Mouse (Mus musculus) spleen, adult 2 months (tissue): ENCODE measurements around the gene Mapk12. TPM values are rescaled to one million over a fixed set of nuclear protein-coding genes. Genes with fewer than 3 reads are reported as not detected.

Source experiments
- DNase-seq, 2 experiments: peaks; one replicate each; pipeline versions ENCODE4 v3.0.0 to v3.0.0-alpha.2; 2012 to 2021; ENCODE audit warnings: low spot score in 2 of 2, low read depth in 1 of 2
- H3K27ac ChIP-seq: fragments of 200-500 bp; 2 replicates; pipeline ENCODE4 v1.5.1; 2012; ENCODE audit warnings: low read length, inconsistent platforms; ENCODE audit not compliant: insufficient read depth
- H3K27me3 ChIP-seq: fragments of 200-500 bp; 2 replicates; pipeline ENCODE4 v1.6.1; 2012; ENCODE audit warnings: mild to moderate bottlenecking, moderate library complexity, low read length, inconsistent platforms; ENCODE audit not compliant: control insufficient read depth, insufficient read depth
- H3K36me3 ChIP-seq: fragments of 200-500 bp; 2 replicates; pipeline ENCODE4 v1.6.1; 2012; ENCODE audit warnings: mild to moderate bottlenecking, low read length, inconsistent platforms; ENCODE audit not compliant: control insufficient read depth, insufficient read depth
- H3K4me1 ChIP-seq: fragments of 200-500 bp; 2 replicates; pipeline ENCODE4 v1.6.1; 2011; ENCODE audit warnings: inconsistent platforms; ENCODE audit not compliant: control insufficient read depth, insufficient read depth, insufficient read length
- H3K4me3 ChIP-seq: fragments of 200-500 bp; 2 replicates; pipeline ENCODE4 v1.5.1; 2011; ENCODE audit warnings: mild to moderate bottlenecking, inconsistent platforms; ENCODE audit not compliant: insufficient read depth, insufficient read length; ENCODE audit errors: extremely low read depth
- CTCF ChIP-seq: fragments of 200-500 bp; IDR thresholded peaks from 2 replicates; pipeline ENCODE4 v1.5.1; 2011; ENCODE audit warnings: mild to moderate bottlenecking, inconsistent platforms; ENCODE audit not compliant: insufficient read depth, insufficient read length, insufficient replicate concordance; ENCODE audit errors: extremely low read depth
- POLR2A ChIP-seq: fragments of 200-500 bp; IDR thresholded peaks from 2 replicates; pipeline ENCODE4 v1.6.1; 2011; ENCODE audit warnings: low read depth, low read length, inconsistent platforms
- WGBS: fragments of 180-500 bp; shearing (Covaris S2); methylation state at CpG from one replicate; pipeline ENCODE4 v1.1.7; 2018; 5-methylcytosine and 5-hydroxymethylcytosine counted together
- polyA plus RNA-seq: library from polyadenylated mRNA; depleted of rRNA; stranded (reverse); fragments of >200 nt; gene quantifications from 2 replicates; pipeline ENCODE4 v1.2.3, GENCODE M21; 2012

Mapk12 gene
- polyA plus RNA-seq, 1 experiment: 3.9 TPM

GRCm38 (mm10) chr15:89138531-89138930, 2.0 kb downstream of the Mapk12 start:
- peaks cover 1% of the 10 kb centered on the region; the same call in 1 of the 2 replicates for H3K36me3 ChIP-seq
- H3K4me3 ChIP-seq: no peak overlapping the region
- DNase-seq: no peak
- H3K4me1 ChIP-seq: peaks cover 11% of the 10 kb centered on the region
- H3K27me3 ChIP-seq: peaks cover 13% of the 10 kb centered on the region
- H3K27ac ChIP-seq: no peak overlapping the region
- TF ChIP-seq CTCF (no peak), POLR2A (no peak)
- WGBS: 87% methylated on average over 5 of the region's 6 CpGs

DNA sequence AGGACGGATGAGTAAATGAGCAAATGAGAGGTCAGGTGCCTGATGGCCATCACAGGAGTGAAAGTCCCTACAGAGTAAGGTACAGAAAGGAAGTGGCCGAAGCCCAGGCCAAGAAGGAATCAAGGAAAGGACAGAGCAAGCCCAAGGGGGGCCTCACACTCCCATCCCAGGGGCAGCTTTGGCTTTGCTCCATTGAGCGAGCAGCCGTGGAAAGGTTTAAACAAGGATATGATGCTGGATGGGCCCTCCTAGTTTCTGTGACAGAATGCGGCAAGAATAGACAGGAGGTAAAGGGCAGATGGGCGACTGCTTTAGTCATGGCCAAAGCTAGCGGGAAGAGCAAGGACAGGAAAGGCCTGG, 2.5 kb downstream of the Mapk12 start:
- WGBS: 89% methylated on average over 7 of the region's 7 CpGs
- peaks cover 13% of the 10 kb centered on the region for H3K27me3 ChIP-seq

DNA sequence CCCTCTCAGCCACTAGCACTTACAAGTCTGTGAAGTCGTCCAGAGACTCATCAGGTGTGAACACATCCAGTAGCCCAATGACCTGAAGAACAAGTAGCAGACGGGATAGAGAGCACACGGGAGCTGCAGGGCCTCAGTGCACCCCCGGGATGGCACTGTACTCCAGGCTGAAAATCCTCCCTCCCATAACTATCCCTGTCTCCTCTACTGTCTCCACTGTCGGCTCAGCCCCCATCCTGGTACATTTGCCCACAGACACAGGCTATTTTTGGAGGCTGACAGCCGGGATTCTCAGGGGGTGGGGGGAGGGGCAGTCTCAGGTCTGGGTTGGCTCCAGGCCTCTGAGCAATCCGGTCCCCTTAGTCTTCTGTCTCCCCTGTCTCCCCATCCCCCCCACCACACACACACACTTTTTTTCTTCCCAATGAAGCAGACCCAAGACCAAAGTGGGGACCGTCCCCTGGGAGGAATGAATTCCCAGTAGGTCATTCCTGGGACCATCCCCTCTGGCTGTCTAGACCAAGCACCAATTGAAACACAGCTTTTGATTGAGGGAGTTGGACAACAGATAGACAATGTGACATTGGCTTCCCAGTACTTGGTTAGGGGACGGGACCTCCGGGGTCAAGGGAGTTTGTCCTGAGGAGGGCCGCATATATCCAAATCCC, 3.0 kb downstream of the Mapk12 start:
- 81% methylated on average over 11 of the region's 11 CpGs for WGBS
- Histone ChIP-seq H3K36me3 (no peaks in the 10 kb centered on the region), H3K27ac (no peak overlapping the region), H3K4me3 (no peak overlapping the region), H3K4me1 (peaks cover 14% of the 10 kb centered on the region), H3K27me3 (peaks cover 13% of the 10 kb centered on the region)
- DNase-seq: no peak
- TF ChIP-seq POLR2A (no peak), CTCF (no peak)

More for the DNA sequence above, 2.5 kb downstream of the Mapk12 start:
- TF ChIP-seq CTCF (no peak), POLR2A (no peak)
- H3K36me3 ChIP-seq: no peaks in the 10 kb centered on the region
- H3K4me3 ChIP-seq: no peak overlapping the region
- DNase-seq: no peak
- H3K27ac ChIP-seq: no peak overlapping the region
- peaks cover 11% of the 10 kb centered on the region for H3K4me1 ChIP-seq

GRCm38 (mm10) chr15:89136461-89137155, 3.9 kb downstream of the Mapk12 start:
- peaks cover 22% of the 10 kb centered on the region for H3K4me1 ChIP-seq
- TF ChIP-seq CTCF: no peak
- TF ChIP-seq POLR2A: no peak
- WGBS: 95% methylated on average over 5 of the region's 5 CpGs
- peaks cover 13% of the 10 kb centered on the region for H3K27me3 ChIP-seq
- no peaks in the 10 kb centered on the region for H3K36me3 ChIP-seq
- no peak overlapping the region for H3K27ac ChIP-seq
- DNase-seq: no peak
- H3K4me3 ChIP-seq: no peak overlapping the region

DNA sequence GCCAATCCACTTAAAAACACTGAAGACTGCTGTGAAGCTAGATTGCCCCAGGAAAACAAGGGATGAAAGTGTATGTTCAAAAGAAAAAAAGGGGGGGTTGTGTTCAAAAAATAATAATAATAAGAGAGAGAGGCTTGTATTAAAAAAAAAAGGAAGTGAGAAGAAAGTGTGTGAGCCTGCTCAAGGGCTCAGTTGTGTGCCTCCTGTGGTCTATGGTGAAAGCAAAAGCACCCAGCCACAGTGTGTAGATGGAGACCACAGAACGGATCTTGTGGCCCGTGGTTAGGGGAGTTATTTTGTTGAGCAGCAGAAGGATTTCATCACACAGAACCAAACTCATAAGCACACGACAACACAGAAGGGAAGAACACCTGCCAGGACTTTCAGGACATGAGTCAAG, 9.2 kb downstream of the Mapk12 start:
- no peaks in the 10 kb centered on the region for H3K27me3 ChIP-seq
- H3K4me1 ChIP-seq: peaks cover 37% of the 10 kb centered on the region
- WGBS: 4% methylated on average over 3 of the region's 3 CpGs
- DNase-seq: peak; percentile 80 to 90
- peak overlapping the region; percentile 92 for H3K27ac ChIP-seq
- H3K4me3 ChIP-seq: no peak overlapping the region
- no peak for TF ChIP-seq POLR2A
- no peak for TF ChIP-seq CTCF
- H3K36me3 ChIP-seq: no peaks in the 10 kb centered on the region

DNA sequence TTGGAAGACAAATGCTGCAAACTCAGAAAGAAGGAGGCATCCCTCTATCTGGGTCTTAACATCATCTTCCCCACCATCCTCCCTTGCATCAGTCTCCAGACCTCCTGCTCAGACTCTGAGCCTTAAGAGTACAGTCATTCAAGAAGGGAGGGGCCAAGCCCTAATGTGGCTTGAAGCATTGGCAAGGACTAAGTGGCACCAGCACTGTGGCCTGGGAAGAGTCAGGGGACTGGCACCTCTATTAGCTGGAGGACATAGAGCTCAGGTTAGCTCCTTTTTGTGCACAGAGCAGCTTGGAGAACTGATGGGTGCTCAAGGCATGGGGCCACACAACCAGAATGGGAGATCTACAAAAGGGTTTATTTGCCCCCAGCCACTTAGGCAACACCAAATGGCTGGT, 10.3 kb downstream of the Mapk12 start:
- H3K36me3 ChIP-seq: peaks cover 4% of the 10 kb centered on the region
- H3K4me3 ChIP-seq: no peak overlapping the region
- peak overlapping the region; percentile 92 for H3K27ac ChIP-seq
- peaks cover 37% of the 10 kb centered on the region for H3K4me1 ChIP-seq
- TF ChIP-seq POLR2A (no peak), CTCF (no peak)
- no peaks in the 10 kb centered on the region for H3K27me3 ChIP-seq
- DNase-seq: no peak

- Histone ChIP-seq H3K4me1 (peaks cover 37% of the 10 kb centered on the region), H3K4me3 (peak within 1 kb of the TSS; percentile 69), H3K27ac (peak within 1 kb of the TSS; percentile 93), H3K27me3 (no peaks in the 10 kb centered on the region), H3K36me3 (peaks cover 7% of the 10 kb centered on the region)
- TF ChIP-seq CTCF (peak; percentile 69; the same call in 1 of the 2 replicates), POLR2A (peak; percentile 66)
- WGBS: 4% methylated on average over 36 of the region's 36 CpGs
- DNase-seq: peak; percentile 80 to 89
These were observed 11.8 kb downstream of the Mapk12 start, which contains the start of gene Hdac10 for GRCm38 (mm10) chr15:89128382-89129350. Gene Hdac10, minus strand, starts transcription at chr15:89128700.
